Comparison of ENCODE assay signal across 8 mouse cellular contexts in genomic region chr1:58420961-58421360, GRCm38 (mm10). TPM values are rescaled to one million over a fixed set of nuclear protein-coding genes. Genes with fewer than 3 reads are reported as not detected.
A peak's percentile ranks its signal among the peaks of the same experiment; 100 is the strongest.
DNase-seq lines count a peak whose midpoint lies in the region; ATAC-seq and TF ChIP-seq lines count a peak whose summit lies in the region.

No protein-coding gene starts in this region.

- TF ChIP-seq CTCF in hindbrain, postnatal 0 days (IDR thresholded peaks at IDR 0.05; ENCODE audit: low read depth) = no peak

- peak overlapping the region; percentile 40 for H3K4me2 ChIP-seq in heart, embryonic 15.5 days
- H3K4me2 ChIP-seq in neural tube, embryonic 12.5 days (replicated peaks) = 0 out of 2 replicates have a peak overlapping the region, but pooled peaks have one; percentile 12
- peak overlapping the region; percentile 72; the same call in 1 of the 2 replicates for H3K4me2 ChIP-seq in hindbrain, postnatal 0 days (ENCODE audit: low read depth, low read length)

- no peaks in the 10 kb centered on the region for H3K9me3 ChIP-seq in heart, embryonic 15.5 days (replicated peaks)
- no peaks in the 10 kb centered on the region for H3K9me3 ChIP-seq in neural tube, embryonic 12.5 days
- no peaks in the 10 kb centered on the region for H3K9me3 ChIP-seq in hindbrain, postnatal 0 days (ENCODE audit: low read length)

- H3K9ac ChIP-seq in heart, embryonic 15.5 days = no peak overlapping the region
- no peak overlapping the region for H3K9ac ChIP-seq in neural tube, embryonic 12.5 days
- H3K9ac ChIP-seq in hindbrain, postnatal 0 days (replicated peaks; ENCODE audit: low read length) = no peak overlapping the region

- H3K4me3 ChIP-seq in heart, embryonic 15.5 days = peak overlapping the region; percentile 99
- no peak overlapping the region for H3K4me3 ChIP-seq in neural tube, embryonic 12.5 days
- H3K4me3 ChIP-seq in hindbrain, postnatal 0 days (ENCODE audit: low read length) = no peak overlapping the region

- WGBS in heart, embryonic 15.5 days = 36% methylated on average over 7 of the region's 7 CpGs
- 78% methylated on average over 7 of the region's 7 CpGs for WGBS in neural tube, embryonic 12.5 days
- WGBS in hindbrain, postnatal 0 days = 48% methylated on average over 7 of the region's 7 CpGs

- intact Hi-C loops in heart, postnatal 36 days (cut with DNase I) = loop anchor here (5.0 kb wide), 1 partner anchor 166 kb away; the partner anchor contains the start of genes Fam126b and Ndufb3

- DNase-seq in heart, postnatal 36 days = no peak
- no peak for DNase-seq in neural tube, embryonic 10.5 days (ENCODE audit: extremely low spot score, low spot score)
- DNase-seq in hindbrain, postnatal 0 days (ENCODE audit: low spot score) = peak; percentile 20
- DNase-seq in adrenal gland, postnatal 10 days = no peak
- no peak for DNase-seq in ovary, postnatal 14 days (ENCODE audit: low spot score)
- no peak for DNase-seq in retina, postnatal 1 day

- no peak for ATAC-seq in heart, embryonic 15.5 days (replicated peaks; ENCODE audit: insufficient number of reproducible peaks, insufficient read depth, low FRiP score, low read depth)
- ATAC-seq in neural tube, embryonic 12.5 days (ENCODE audit: low FRiP score, low read depth) = no peak
- no peak for ATAC-seq in hindbrain, postnatal 0 days

- H3K27ac ChIP-seq in heart, embryonic 15.5 days = no peak overlapping the region
- no peak overlapping the region for H3K27ac ChIP-seq in neural tube, embryonic 12.5 days
- no peak overlapping the region for H3K27ac ChIP-seq in hindbrain, postnatal 0 days

- no peaks in the 10 kb centered on the region for H3K27me3 ChIP-seq in heart, embryonic 15.5 days
- no peaks in the 10 kb centered on the region for H3K27me3 ChIP-seq in neural tube, embryonic 12.5 days (replicated peaks)
- H3K27me3 ChIP-seq in hindbrain, postnatal 0 days (ENCODE audit: insufficient read depth, low read length) = no peaks in the 10 kb centered on the region

- H3K4me1 ChIP-seq in heart, embryonic 15.5 days (replicated peaks) = peaks cover 22% of the 10 kb centered on the region
- H3K4me1 ChIP-seq in neural tube, embryonic 12.5 days = peaks cover 16% of the 10 kb centered on the region
- peaks cover 3% of the 10 kb centered on the region; the same call in 1 of the 2 replicates for H3K4me1 ChIP-seq in hindbrain, postnatal 0 days (ENCODE audit: insufficient read depth, low read length)

- H3K36me3 ChIP-seq in heart, embryonic 15.5 days = peaks cover 49% of the 10 kb centered on the region
- peaks cover 45% of the 10 kb centered on the region for H3K36me3 ChIP-seq in neural tube, embryonic 12.5 days
- H3K36me3 ChIP-seq in hindbrain, postnatal 0 days (ENCODE audit: insufficient read depth, low read length) = peaks cover 41% of the 10 kb centered on the region

RNA-seq across cellular contexts. Expression of gene Clk1, which starts 2.9 kb away (rescaled TPM):
- 125 and 126 TPM in 2 replicates for polyA plus RNA-seq in heart, embryonic 15.5 days (2015; fragmentation: Nextera tagmentation; extraction: Ambion mirVana)
- total RNA-seq in heart, postnatal 36 days (2021) = 10 to 100 TPM; 59.6 to 68.2 TPM
- 164 and 177 TPM in 2 replicates for polyA plus RNA-seq in neural tube, embryonic 12.5 days (2016; fragmentation: Nextera tagmentation; extraction: Ambion mirVana)
- total RNA-seq in hindbrain, postnatal 0 days (2014; rRNA removed) = 60.2 and 60.7 TPM in 2 replicates
- polyA plus RNA-seq in hindbrain, postnatal 0 days (2015; fragmentation: Nextera tagmentation; extraction: Ambion mirVana) = 109 and 130 TPM in 2 replicates
- total RNA-seq in adrenal gland, postnatal 10 days (2021) = 100 to 1,000 TPM; 110 to 152 TPM

RNA-seq across cellular contexts. Expression of gene Nif3l1, which starts 24.0 kb away (rescaled TPM):
- 21.2 and 25.0 TPM in 2 replicates for polyA plus RNA-seq in heart, embryonic 15.5 days (2015; fragmentation: Nextera tagmentation; extraction: Ambion mirVana)
- 10 to 100 TPM in 1 of 2 experiments, 1 to 10 TPM in 1; 10.0 to 12.6 TPM for total RNA-seq in heart, postnatal 36 days (2021)
- polyA plus RNA-seq in neural tube, embryonic 12.5 days (2016; fragmentation: Nextera tagmentation; extraction: Ambion mirVana) = 58.2 and 60.4 TPM in 2 replicates
- 26.1 and 28.6 TPM in 2 replicates for total RNA-seq in hindbrain, postnatal 0 days (2014; rRNA removed)
- polyA plus RNA-seq in hindbrain, postnatal 0 days (2015; fragmentation: Nextera tagmentation; extraction: Ambion mirVana) = 35.4 and 37.5 TPM in 2 replicates
- total RNA-seq in adrenal gland, postnatal 10 days (2021) = 10 to 100 TPM; 18.2 to 21.1 TPM

RNA-seq across cellular contexts. Expression of gene Ppil3, which starts 24.3 kb away (rescaled TPM):
- 28.7 and 34.7 TPM in 2 replicates for polyA plus RNA-seq in heart, embryonic 15.5 days (2015; fragmentation: Nextera tagmentation; extraction: Ambion mirVana)
- 10 to 100 TPM; 13.8 to 17.0 TPM for total RNA-seq in heart, postnatal 36 days (2021)
- 45.4 and 50.9 TPM in 2 replicates for polyA plus RNA-seq in neural tube, embryonic 12.5 days (2016; fragmentation: Nextera tagmentation; extraction: Ambion mirVana)
- total RNA-seq in hindbrain, postnatal 0 days (2014; rRNA removed) = 19.4 and 26.4 TPM in 2 replicates
- polyA plus RNA-seq in hindbrain, postnatal 0 days (2015; fragmentation: Nextera tagmentation; extraction: Ambion mirVana) = 45.9 and 51.4 TPM in 2 replicates
- 10 to 100 TPM; 29.7 to 30.1 TPM for total RNA-seq in adrenal gland, postnatal 10 days (2021)

RNA-seq across cellular contexts. Expression of gene Bzw1, which starts 28.3 kb away (rescaled TPM):
- 178 and 181 TPM in 2 replicates for polyA plus RNA-seq in heart, embryonic 15.5 days (2015; fragmentation: Nextera tagmentation; extraction: Ambion mirVana)
- 10 to 100 TPM; 73.7 to 74.5 TPM for total RNA-seq in heart, postnatal 36 days (2021)
- polyA plus RNA-seq in neural tube, embryonic 12.5 days (2016; fragmentation: Nextera tagmentation; extraction: Ambion mirVana) = 422 and 442 TPM in 2 replicates
- 160 and 162 TPM in 2 replicates for total RNA-seq in hindbrain, postnatal 0 days (2014; rRNA removed)
- 343 and 352 TPM in 2 replicates for polyA plus RNA-seq in hindbrain, postnatal 0 days (2015; fragmentation: Nextera tagmentation; extraction: Ambion mirVana)
- 100 to 1,000 TPM; 151 to 169 TPM for total RNA-seq in adrenal gland, postnatal 10 days (2021)

Comparison
In these comparisons a context has a peak if more than half of its experiments do, and no peak if none do; other contexts are left out.
1. H3K4me2 ChIP-seq: peak in every context shown above with its lines; median percentile 72 in hindbrain, postnatal 0 days; 40 in heart, embryonic 15.5 days; 12 in neural tube, embryonic 12.5 days.